Mouse (Mus musculus) olfactory bulb, adult 2 months (tissue): Measurements from ENCODE around the gene Tspan14. TPM values are rescaled to one million over a fixed set of nuclear protein-coding genes. Genes with fewer than 3 reads are reported as not detected.

Experiments
- H3K27ac ChIP-seq: fragments of 200-500 bp; 2 replicates; pipeline ENCODE4 v1.5.1; 2012; ENCODE audit warnings: low read depth, low read length; ENCODE audit not compliant: insufficient read depth
- H3K4me1 ChIP-seq: fragments of 200-500 bp; 2 replicates; pipeline ENCODE4 v1.6.1; 2012; ENCODE audit warnings: low read length; ENCODE audit not compliant: control insufficient read depth, insufficient read depth
- H3K4me3 ChIP-seq: fragments of 200-500 bp; 2 replicates; pipeline ENCODE4 v1.5.1; 2012; ENCODE audit warnings: mild to moderate bottlenecking, low read depth, low read length, moderate library complexity; ENCODE audit not compliant: insufficient read depth
- CTCF ChIP-seq: fragments of 200-500 bp; IDR thresholded peaks from 2 replicates; pipeline ENCODE4 v1.5.1; 2012; ENCODE audit warnings: low read depth, mild to moderate bottlenecking, low read length, moderate library complexity; ENCODE audit not compliant: insufficient read depth
- POLR2A ChIP-seq: fragments of 200-500 bp; IDR thresholded peaks from 2 replicates; pipeline ENCODE4 v1.6.1; 2012; ENCODE audit warnings: mild to moderate bottlenecking, low read depth, low read length, moderate library complexity; ENCODE audit not compliant: insufficient read depth
- WGBS: fragments of 180-500 bp; shearing (Covaris S2); methylation state at CpG from one replicate; pipeline ENCODE4 v1.1.7; 2018; 5-methylcytosine and 5-hydroxymethylcytosine counted together
- polyA plus RNA-seq: library from polyadenylated mRNA; stranded (reverse); fragments of >200 nt; gene quantifications from 2 replicates; pipeline ENCODE4 v1.2.4, GENCODE M21; 2012; ENCODE audit warnings: low replicate concordance; ENCODE audit not compliant: missing spikeins, insufficient read depth, insufficient read length

The Tspan14 gene
- polyA plus RNA-seq, 1 experiment, result not detected

- Histone ChIP-seq H3K27ac (no peak overlapping the region), H3K4me1 (peaks cover 19% of the 10 kb centered on the region), H3K4me3 (no peak overlapping the region)
- WGBS, result 89% methylated on average over 14 of the region's 14 CpGs
- TF ChIP-seq CTCF (no peak), POLR2A (no peak)
Observed at GRCm38 (mm10) chr14:40947431-40948394, 18.9 kb downstream of the Tspan14 start.

- 93% methylated on average over 2 of the region's 2 CpGs for WGBS
- H3K4me3 ChIP-seq, result no peak overlapping the region
- H3K27ac ChIP-seq, result no peak overlapping the region
- TF ChIP-seq POLR2A, result no peak
- no peak for TF ChIP-seq CTCF
- H3K4me1 ChIP-seq, result peaks cover under 1% of the 10 kb centered on the region
Observed at GRCm38 (mm10) chr14:40943802-40944201, 22.8 kb downstream of the Tspan14 start.

GRCm38 (mm10) chr14:40942429-40942828 is 24.2 kb downstream of the Tspan14 start:
- no peak overlapping the region for H3K4me3 ChIP-seq
- H3K27ac ChIP-seq, result no peak overlapping the region
- no peaks in the 10 kb centered on the region for H3K4me1 ChIP-seq
- TF ChIP-seq POLR2A (no peak), CTCF (no peak)
- 81% methylated on average over 2 of the region's 2 CpGs for WGBS

- no peak overlapping the region for H3K4me3 ChIP-seq
- 93% methylated on average over 11 of the region's 11 CpGs for WGBS
- no peak overlapping the region for H3K27ac ChIP-seq
- TF ChIP-seq CTCF, result no peak
- no peak for TF ChIP-seq POLR2A
- no peaks in the 10 kb centered on the region for H3K4me1 ChIP-seq
Observed at GRCm38 (mm10) chr14:40938380-40938987, 28.1 kb downstream of the Tspan14 start.

- WGBS, result 68% methylated on average over 4 of the region's 4 CpGs
- no peak for TF ChIP-seq POLR2A
- TF ChIP-seq CTCF, result no peak
- Histone ChIP-seq H3K27ac (no peak overlapping the region), H3K4me1 (0 out of 2 replicates have a peak, but pooled peaks cover 4% of the 10 kb centered on the region), H3K4me3 (no peak overlapping the region)
Observed at GRCm38 (mm10) chr14:40937052-40937451, 29.6 kb downstream of the Tspan14 start.

GRCm38 (mm10) chr14:40935481-40935880 is 31.1 kb downstream of the Tspan14 start:
- H3K27ac ChIP-seq, result no peak overlapping the region
- H3K4me1 ChIP-seq, result peaks cover 7% of the 10 kb centered on the region; the same call in 1 of the 2 replicates
- TF ChIP-seq POLR2A, result no peak
- no peak for TF ChIP-seq CTCF
- 88% methylated on average over 1 of the region's 1 CpGs for WGBS
- H3K4me3 ChIP-seq, result no peak overlapping the region

GRCm38 (mm10) chr14:40935054-40935453 is 31.6 kb downstream of the Tspan14 start:
- no peak for TF ChIP-seq CTCF
- no peak overlapping the region for H3K27ac ChIP-seq
- H3K4me3 ChIP-seq, result no peak overlapping the region
- WGBS, result 88% methylated on average over 2 of the region's 2 CpGs
- peaks cover 7% of the 10 kb centered on the region; the same call in 1 of the 2 replicates for H3K4me1 ChIP-seq

- Histone ChIP-seq H3K4me1 (peaks cover 7% of the 10 kb centered on the region; the same call in 1 of the 2 replicates), H3K27ac (no peak overlapping the region), H3K4me3 (no peak overlapping the region)
- WGBS, result 75% methylated on average over 7 of the region's 7 CpGs
- TF ChIP-seq POLR2A (no peak), CTCF (no peak)
Observed at GRCm38 (mm10) chr14:40933328-40933727, 33.3 kb downstream of the Tspan14 start.

- no peak overlapping the region for H3K27ac ChIP-seq
Observed at GRCm38 (mm10) chr14:40932225-40932624, 34.4 kb downstream of the Tspan14 start.

More at GRCm38 (mm10) chr14:40932225-40932624, 34.4 kb downstream of the Tspan14 start:
- peaks cover 7% of the 10 kb centered on the region for H3K4me1 ChIP-seq
- no peak overlapping the region for H3K4me3 ChIP-seq
- no peak for TF ChIP-seq CTCF
- TF ChIP-seq POLR2A, result no peak
- WGBS, result 81% methylated on average over 9 of the region's 9 CpGs
